Mouse (Mus musculus) E14TG2a.4 (cell line): ENCODE measurements around the gene Cntnap4.

ENCODE experiments used
- CTCF ChIP-seq: conservative IDR thresholded peaks from 2 replicates; pipeline ENCODE4 v1.5.1; 2014; ENCODE audit warnings: low read length
- NANOG ChIP-seq: IDR thresholded peaks from 2 replicates; pipeline ENCODE4 v1.6.1; 2014; ENCODE audit warnings: borderline replicate concordance, low read length, mixed read lengths
- POU5F1 ChIP-seq: IDR thresholded peaks from 2 replicates; pipeline ENCODE4 v1.6.1; 2014; ENCODE audit warnings: low read length, borderline replicate concordance

- TF ChIP-seq CTCF (no peak), NANOG (no peak), POU5F1 (no peak)
Observed at GRCm38 (mm10) chr8:112581473-112581872, 11.6 kb downstream of the Cntnap4 start.
